Mouse (Mus musculus) gastrocnemius, postnatal 25 days (tissue): Measurements from ENCODE around the gene Ank2. TPM values are rescaled to one million over a fixed set of nuclear protein-coding genes. Genes with fewer than 3 reads are reported as not detected.
"Not testable (repeated sequence)": the region's sequence is repeated elsewhere in the genome, so short reads cannot be mapped to it uniquely, and the experiment has no call there.

Source experiments
- DNase-seq: peaks from one replicate; pipeline ENCODE4 v3.0.0; 2022
- total RNA-seq, 2 experiments: library from RNA; stranded (reverse); gene quantifications; 1 replicate in 1 of 2; 2 replicates in 1 of 2; pipeline ENCODE4 v1.2.3; 2021

The Ank2 gene
- total RNA-seq, 2 experiments from 2014 or later: 93.4 to 95.2 TPM

GRCm38 (mm10) chr3:127414438-127414837 is 84.7 kb downstream of the Ank2 start:
- DNase-seq: no peak

GRCm38 (mm10) chr3:127408684-127409550 is 90.2 kb downstream of the Ank2 start:
- peak; percentile 69 for DNase-seq

- DNase-seq: no peak
Observed at GRCm38 (mm10) chr3:127407868-127408574, 91.1 kb downstream of the Ank2 start.

- DNase-seq: no peak
Observed at GRCm38 (mm10) chr3:127406883-127407282, 92.3 kb downstream of the Ank2 start.

GRCm38 (mm10) chr3:127404371-127404770 is 94.8 kb downstream of the Ank2 start:
- no peak for DNase-seq

GRCm38 (mm10) chr3:127400976-127401375 is 98.2 kb downstream of the Ank2 start:
- no peak for DNase-seq

- not testable (repeated sequence) for DNase-seq
Observed at GRCm38 (mm10) chr3:127400468-127400867, 98.7 kb downstream of the Ank2 start.

- no peak for DNase-seq
Observed at GRCm38 (mm10) chr3:127397774-127398173, 101.4 kb downstream of the Ank2 start.

GRCm38 (mm10) chr3:127395202-127395601 is 103.9 kb downstream of the Ank2 start:
- DNase-seq: no peak

- no peak for DNase-seq
Observed at GRCm38 (mm10) chr3:127387016-127387517, 112.1 kb downstream of the Ank2 start.

- DNase-seq: no peak
Observed at GRCm38 (mm10) chr3:127383231-127383630, 115.9 kb downstream of the Ank2 start.

- DNase-seq: no peak
Observed at GRCm38 (mm10) chr3:127376901-127377460, 122.2 kb downstream of the Ank2 start.

- DNase-seq: no peak
Observed at GRCm38 (mm10) chr3:127375956-127376660, 123.0 kb downstream of the Ank2 start.

GRCm38 (mm10) chr3:127374190-127374710 is 124.9 kb downstream of the Ank2 start:
- no peak for DNase-seq

GRCm38 (mm10) chr3:127371774-127372173 is 127.4 kb downstream of the Ank2 start:
- DNase-seq: no peak

GRCm38 (mm10) chr3:127369529-127369928 is 129.6 kb downstream of the Ank2 start:
- no peak for DNase-seq

- DNase-seq: no peak
Observed at GRCm38 (mm10) chr3:127367450-127367849, 131.7 kb downstream of the Ank2 start.

- DNase-seq: no peak
Observed at GRCm38 (mm10) chr3:127363512-127363911, 135.6 kb downstream of the Ank2 start.

GRCm38 (mm10) chr3:127362611-127363393 is 136.3 kb downstream of the Ank2 start:
- no peak for DNase-seq

- peak; percentile 21 for DNase-seq
Observed at GRCm38 (mm10) chr3:127361846-127362245, 137.3 kb downstream of the Ank2 start.

- DNase-seq: no peak
Observed at GRCm38 (mm10) chr3:127361384-127361783, 137.8 kb downstream of the Ank2 start.
